Mouse (Mus musculus): Measurements from ENCODE around the gene Gal3st2c. TPM values are rescaled to one million over a fixed set of nuclear protein-coding genes. Genes with fewer than 3 reads are reported as not detected.
"Not testable (repeated sequence)": the region's sequence is repeated elsewhere in the genome, so short reads cannot be mapped to it uniquely, and the experiment has no call there.

Gene Gal3st2c
- polyA plus RNA-seq, 1 experiment, result 0.08 TPM

GRCm38 (mm10) chr1:94054481-94054880, 64.2 kb downstream of the Gal3st2c start:
- H3K4me3 ChIP-seq (ENCODE audit: control insufficient read depth, insufficient read depth, low read length), result no peak overlapping the region
- no peak overlapping the region for H3K27ac ChIP-seq (ENCODE audit: control insufficient read depth, insufficient read depth, low read length)
- no peaks in the 10 kb centered on the region for H3K27me3 ChIP-seq (ENCODE audit: control insufficient read depth, insufficient read depth, low read length)
- no peaks in the 10 kb centered on the region for H3K36me3 ChIP-seq (ENCODE audit: control insufficient read depth, insufficient read depth, low read length)
- TF ChIP-seq POLR2A (IDR thresholded peaks at IDR 0.05; ENCODE audit: control insufficient read depth, extremely low read depth, insufficient read depth, low read length, poor library complexity), result no peak
- WGBS, result 88% methylated on average over 1 of the region's 1 CpGs
- no peak for DNase-seq
- peaks cover 40% of the 10 kb centered on the region for H3K4me1 ChIP-seq (replicated peaks; ENCODE audit: control insufficient read depth, insufficient read depth, low read length)

- no peak for TF ChIP-seq POLR2A (IDR thresholded peaks at IDR 0.05; ENCODE audit: control insufficient read depth, extremely low read depth, insufficient read depth, low read length, poor library complexity)
- TF ChIP-seq CTCF (IDR thresholded peaks at IDR 0.05; ENCODE audit: borderline replicate concordance, control insufficient read depth, extremely low read depth, insufficient read depth, low read length, poor library complexity), result no peak
- no peaks in the 10 kb centered on the region for H3K36me3 ChIP-seq (ENCODE audit: control insufficient read depth, insufficient read depth, low read length)
- H3K27ac ChIP-seq (ENCODE audit: control insufficient read depth, insufficient read depth, low read length), result no peak overlapping the region
- no peak overlapping the region for H3K4me3 ChIP-seq (ENCODE audit: control insufficient read depth, insufficient read depth, low read length)
- H3K27me3 ChIP-seq (ENCODE audit: control insufficient read depth, insufficient read depth, low read length), result no peaks in the 10 kb centered on the region
- no peak for DNase-seq
- 18% methylated on average over 3 of the region's 3 CpGs for WGBS
- peaks cover 38% of the 10 kb centered on the region for H3K4me1 ChIP-seq (replicated peaks; ENCODE audit: control insufficient read depth, insufficient read depth, low read length)
These were observed 65.7 kb downstream of the Gal3st2c start for GRCm38 (mm10) chr1:94055966-94056365.

- WGBS, result 96% methylated on average over 2 of the region's 2 CpGs
- no peak for TF ChIP-seq POLR2A (IDR thresholded peaks at IDR 0.05; ENCODE audit: control insufficient read depth, extremely low read depth, insufficient read depth, low read length, poor library complexity)
- no peak for TF ChIP-seq CTCF (IDR thresholded peaks at IDR 0.05; ENCODE audit: borderline replicate concordance, control insufficient read depth, extremely low read depth, insufficient read depth, low read length, poor library complexity)
These were observed 67.1 kb downstream of the Gal3st2c start for GRCm38 (mm10) chr1:94057401-94057800.

GRCm38 (mm10) chr1:94058281-94058680, 68.0 kb downstream of the Gal3st2c start:
- not testable (repeated sequence) for DNase-seq; H3K27me3 ChIP-seq (ENCODE audit: control insufficient read depth, insufficient read depth, low read length); H3K36me3 ChIP-seq (ENCODE audit: control insufficient read depth, insufficient read depth, low read length); H3K27ac ChIP-seq (ENCODE audit: control insufficient read depth, insufficient read depth, low read length); H3K4me3 ChIP-seq (ENCODE audit: control insufficient read depth, insufficient read depth, low read length)
- peaks cover 17% of the 10 kb centered on the region for H3K4me1 ChIP-seq (replicated peaks; ENCODE audit: control insufficient read depth, insufficient read depth, low read length)
- WGBS, result 86% methylated on average over 1 of the region's 1 CpGs

More at GRCm38 (mm10) chr1:94057401-94057800, 67.1 kb downstream of the Gal3st2c start:
- H3K4me1 ChIP-seq (replicated peaks; ENCODE audit: control insufficient read depth, insufficient read depth, low read length), result peaks cover 24% of the 10 kb centered on the region
- H3K27ac ChIP-seq (ENCODE audit: control insufficient read depth, insufficient read depth, low read length), result no peak overlapping the region
- H3K4me3 ChIP-seq (ENCODE audit: control insufficient read depth, insufficient read depth, low read length), result no peak overlapping the region
- no peaks in the 10 kb centered on the region for H3K27me3 ChIP-seq (ENCODE audit: control insufficient read depth, insufficient read depth, low read length)
- no peak for DNase-seq
- no peaks in the 10 kb centered on the region for H3K36me3 ChIP-seq (ENCODE audit: control insufficient read depth, insufficient read depth, low read length)

Other genes starting within 250 kb of the Gal3st2c start
- gene Atg4b, start 239.0 kb upstream of the Gal3st2c start, polyA plus RNA-seq (2012; rRNA removed), result 69.1 and 75.6 TPM in 2 replicates
- 34.5 and 38.9 TPM in 2 replicates for gene Thap4, start 235.6 kb upstream of the Gal3st2c start, polyA plus RNA-seq (2012; rRNA removed)
- 146 and 149 TPM in 2 replicates for gene Dtymk, start 188.6 kb upstream of the Gal3st2c start, polyA plus RNA-seq (2012; rRNA removed)
- gene Ing5, start 186.5 kb upstream of the Gal3st2c start, polyA plus RNA-seq (2012; rRNA removed), result 10.9 and 11.0 TPM in 2 replicates
- 29.3 and 41.7 TPM in 2 replicates for gene D2hgdh, start 165.6 kb upstream of the Gal3st2c start, polyA plus RNA-seq (2012; rRNA removed)
- gene Gal3st2, start 129.2 kb upstream of the Gal3st2c start, polyA plus RNA-seq (2012; rRNA removed), result 1.5 and 2.6 TPM in 2 replicates
- 2.5 and 2.6 TPM in 2 replicates for gene Gal3st2b, start 72.2 kb upstream of the Gal3st2c start, polyA plus RNA-seq (2012; rRNA removed)
- not detected in 2 replicates for gene Neu4, start 29.9 kb downstream of the Gal3st2c start, polyA plus RNA-seq (2012; rRNA removed)
- gene Pdcd1, start 62.0 kb downstream of the Gal3st2c start, polyA plus RNA-seq (2012; rRNA removed), result 21.8 and 25.0 TPM in 2 replicates

Data from thymus, adult 2 months (tissue).